Mouse (Mus musculus) megakaryocyte, embryonic 14.5 days (primary cell): ENCODE data around the gene Myrf.

Experiments
- FLI1 ChIP-seq: IDR thresholded peaks from 2 replicates; pipeline ENCODE4 v1.6.1; 2012; ENCODE audit warnings: low read length, inconsistent platforms, mixed read lengths
- GATA1 ChIP-seq: IDR thresholded peaks from 3 replicates; pipeline ENCODE4 v1.6.1; 2012; ENCODE audit warnings: mixed read lengths, low read length, inconsistent platforms, borderline replicate concordance

GRCm38 (mm10) chr19:10276483-10277144 lies 36.1 kb upstream of the Myrf start:
- TF ChIP-seq GATA1 (no peak), FLI1 (no peak)
